Mouse (Mus musculus): ENCODE measurements around the gene Pam16. TPM values are rescaled to one million over a fixed set of nuclear protein-coding genes. Genes with fewer than 3 reads are reported as not detected.
"Not testable (repeated sequence)": the region's sequence is repeated elsewhere in the genome, so short reads cannot be mapped to it uniquely, and the experiment has no call there.

The Pam16 gene
- total RNA-seq, 2 experiments from 2014 or later: 69.5 to 80.1 TPM

DNA sequence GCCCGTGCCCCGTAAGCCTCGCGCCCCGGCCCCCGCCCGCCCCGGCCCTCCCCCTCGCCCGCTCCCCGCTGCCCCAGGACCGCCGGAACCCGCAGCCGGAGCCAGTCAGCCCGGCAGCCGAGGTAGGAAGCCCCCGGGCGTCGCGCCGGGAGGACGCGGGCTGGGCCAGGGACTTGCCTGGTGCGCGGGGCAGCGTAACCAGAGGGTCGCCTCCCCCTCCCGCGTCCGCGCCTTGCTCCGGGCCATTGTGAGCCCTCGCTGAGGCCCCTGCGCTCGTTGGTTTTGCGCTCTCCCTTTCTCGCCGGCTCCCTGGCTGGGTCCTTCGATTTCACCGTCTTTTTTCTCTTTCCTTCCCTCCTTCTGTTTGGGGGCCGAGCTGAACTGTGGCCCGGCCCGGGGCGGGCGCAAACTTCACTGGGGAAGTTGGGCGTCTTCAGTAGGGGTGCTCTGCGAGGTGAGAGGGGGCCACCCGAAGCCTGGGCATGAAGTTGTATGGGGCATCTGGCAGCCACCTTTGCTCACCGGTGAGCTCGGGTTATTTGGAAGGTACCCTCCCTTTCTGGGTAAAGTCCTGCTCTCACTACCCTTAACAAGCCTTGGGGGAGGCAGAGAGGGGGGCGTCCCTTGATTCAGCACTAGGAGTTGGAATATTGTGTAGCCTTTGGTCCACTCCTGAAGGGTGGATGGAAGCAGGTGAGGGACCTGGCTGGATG lies 29.8 kb downstream of the Pam16 start:
- peak in 1 of 2 experiments; percentile 51 for DNase-seq (ENCODE audit: low spot score in 2 of 2)

DNA sequence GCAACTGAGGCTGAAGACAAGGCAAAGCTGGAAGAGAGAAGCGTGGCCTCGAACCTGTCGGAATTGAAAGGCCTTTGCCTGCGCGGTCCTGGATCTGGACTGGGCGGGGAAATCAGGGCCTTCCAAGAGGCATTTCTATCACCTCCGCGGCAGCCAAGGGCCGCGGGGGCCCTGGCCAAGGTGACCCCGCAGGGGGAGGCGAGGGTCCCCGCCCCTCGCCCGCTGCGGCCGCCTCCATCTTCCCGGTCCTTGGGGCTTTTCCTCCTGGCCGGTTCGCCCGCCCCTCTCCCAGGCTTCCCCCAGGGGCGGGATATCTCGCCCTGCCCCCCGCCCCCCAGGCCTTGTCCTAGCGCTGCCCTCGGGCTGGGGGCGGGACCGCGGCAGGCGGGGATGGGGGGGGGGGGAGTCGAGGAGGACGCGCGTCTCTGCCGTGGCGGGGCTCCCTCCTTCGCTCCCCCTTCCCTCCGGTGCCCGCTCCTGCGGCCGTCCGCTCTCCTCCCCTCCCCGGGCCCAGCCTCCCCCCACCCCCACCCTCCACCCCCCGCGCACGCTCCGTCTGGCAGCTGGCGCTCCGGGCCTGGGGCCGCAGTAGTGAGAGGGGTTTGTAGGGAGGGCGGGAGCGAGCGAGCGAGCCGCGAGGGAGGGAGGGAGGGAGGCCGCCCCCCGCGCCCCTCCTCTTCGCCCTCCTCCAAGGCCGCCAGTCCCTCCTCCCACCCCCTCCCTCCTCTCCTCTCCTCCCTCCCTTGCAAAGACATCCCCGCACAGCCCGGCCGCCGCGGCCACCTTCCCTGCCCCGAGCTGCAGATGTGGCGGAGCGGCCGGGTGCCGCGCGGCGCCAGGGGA lies 30.6 kb downstream of the Pam16 start, which contains the start of gene Glis2:
Gene Glis2, plus strand, starts transcription at position 743 of the 843 bp plus-strand sequence.
- peak; percentile 50 to 53 for DNase-seq (ENCODE audit: low spot score in 2 of 2)

DNA sequence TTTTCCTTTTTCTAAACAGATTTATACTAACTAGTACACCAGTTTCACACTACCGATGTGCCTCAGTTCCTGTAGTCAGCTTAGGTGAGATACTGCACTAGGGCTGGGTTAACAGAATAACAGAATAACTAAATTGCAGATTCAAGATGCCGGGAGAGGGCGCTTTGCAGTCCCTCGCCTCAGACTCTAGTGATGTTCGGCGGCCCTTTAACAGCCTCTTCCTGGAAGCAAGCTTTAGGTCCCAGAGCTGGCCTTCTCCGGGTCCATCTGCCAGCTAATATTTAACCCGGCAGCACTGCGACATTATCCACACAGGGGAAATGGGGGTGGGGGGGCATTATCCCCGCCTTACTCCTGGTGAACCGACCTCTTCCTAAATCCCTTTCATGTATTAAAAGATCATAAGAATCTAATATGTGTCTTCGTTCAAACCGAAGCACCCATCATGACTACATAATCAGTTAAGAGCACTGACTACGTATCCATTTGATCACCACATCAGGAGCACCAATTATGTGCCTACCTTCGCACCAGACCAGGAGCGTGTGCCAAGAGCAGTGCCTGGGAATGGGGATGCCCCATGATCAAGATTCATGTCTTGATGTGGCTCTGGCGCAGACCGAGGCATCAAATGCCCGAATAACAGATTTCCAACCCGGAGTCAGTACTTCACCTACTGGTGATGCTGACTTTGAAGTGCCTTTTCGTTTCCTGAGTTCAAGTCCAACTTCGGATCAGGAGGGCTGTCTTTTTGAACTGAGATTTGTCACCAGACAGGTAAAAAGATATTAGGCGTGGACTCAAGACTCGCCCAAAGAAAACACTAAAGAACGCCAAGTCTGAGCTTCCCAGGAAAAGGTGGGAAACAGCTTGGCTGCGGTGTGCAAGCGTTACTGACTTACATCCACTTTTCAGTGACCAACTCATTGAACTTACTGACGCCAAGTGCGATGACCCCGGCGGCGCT lies 31.6 kb downstream of the Pam16 start:
- DNase-seq (ENCODE audit: low spot score in 2 of 2): peak; percentile 41 to 54

DNA sequence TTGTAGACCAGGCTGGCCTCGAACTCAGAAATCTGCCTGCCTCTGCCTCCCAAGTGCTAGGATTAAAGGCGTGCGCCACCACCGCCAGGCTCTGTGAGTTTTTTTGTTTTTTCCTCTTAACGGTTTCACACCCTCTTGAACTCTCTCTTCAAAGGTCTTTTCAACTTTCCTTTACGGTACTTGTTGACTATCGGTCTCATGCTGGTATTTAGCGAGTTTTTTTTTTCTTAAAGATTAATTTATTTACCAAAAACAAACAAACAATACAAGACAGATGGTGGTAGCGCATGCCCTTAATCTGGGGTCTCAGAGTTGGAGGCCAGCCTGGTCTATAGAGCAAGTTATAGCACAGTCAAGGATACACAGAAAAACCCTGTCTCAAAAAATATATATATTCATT lies 34.6 kb downstream of the Pam16 start:
- DNase-seq (ENCODE audit: low spot score in 2 of 2): no peak

DNA sequence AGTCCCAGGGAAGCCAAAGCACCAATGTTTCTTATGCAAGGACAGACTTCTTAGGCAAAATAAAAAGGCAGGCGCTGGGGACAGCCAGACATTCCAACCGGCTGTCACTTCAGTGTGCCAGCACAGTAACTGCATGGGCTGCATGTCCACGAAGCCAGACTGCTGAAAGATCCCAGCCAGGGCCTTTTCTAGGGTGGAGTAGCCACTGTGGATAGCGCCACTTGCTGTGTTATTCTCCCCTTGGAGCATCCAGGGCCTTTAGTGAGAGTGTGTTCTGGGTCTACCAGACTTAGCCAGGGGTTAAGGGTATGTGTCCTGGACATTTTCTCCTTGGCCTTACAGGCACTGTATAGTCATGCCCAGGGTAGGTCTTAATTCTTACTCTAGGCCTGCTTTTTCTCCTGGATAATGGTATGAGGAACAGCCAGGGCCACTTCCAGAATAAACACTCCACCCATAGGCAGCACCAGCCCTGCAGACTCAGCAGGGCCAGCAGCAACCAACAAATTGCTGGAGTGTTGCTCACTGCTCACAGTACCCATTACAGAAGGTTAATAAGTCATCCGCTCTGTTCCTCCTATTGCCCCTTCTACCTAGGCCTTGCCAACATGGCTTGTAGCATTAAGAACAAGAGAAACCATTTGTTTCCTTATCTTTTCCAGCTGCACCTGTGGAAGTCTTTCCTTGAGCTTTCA lies 37.1 kb downstream of the Pam16 start:
- DNase-seq (ENCODE audit: low spot score in 2 of 2): no peak

DNA sequence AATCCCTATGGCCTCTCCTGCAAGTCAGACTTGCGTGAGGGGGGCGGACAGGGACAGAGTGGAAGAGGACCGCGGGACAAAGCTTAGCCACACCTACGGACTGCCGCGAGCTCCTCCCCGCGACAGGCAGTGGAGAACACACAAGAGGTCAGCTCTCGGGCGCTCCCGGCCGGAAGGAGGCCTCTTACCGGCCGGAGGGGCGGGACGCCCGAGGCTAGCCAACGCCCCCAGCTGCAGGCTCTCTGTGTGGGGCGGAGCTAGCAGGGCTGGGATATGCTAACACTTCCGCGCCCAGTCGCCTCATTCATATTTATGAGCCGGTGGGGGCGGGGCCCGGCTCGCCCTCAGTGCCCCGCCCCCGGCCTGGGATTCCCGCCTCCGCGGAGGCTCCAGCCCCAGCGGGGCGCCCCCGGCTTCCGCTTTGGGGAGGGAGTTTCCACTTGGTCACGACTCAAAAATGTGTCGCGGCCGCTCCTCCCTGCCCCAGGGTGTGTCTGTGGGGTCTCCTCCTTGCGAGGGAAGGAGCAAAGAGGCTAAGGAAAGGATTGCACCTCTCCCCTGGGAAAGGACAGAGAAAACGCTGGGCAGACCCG lies 38.2 kb downstream of the Pam16 start:
- DNase-seq (ENCODE audit: low spot score in 2 of 2): peak; percentile 80 to 87

DNA sequence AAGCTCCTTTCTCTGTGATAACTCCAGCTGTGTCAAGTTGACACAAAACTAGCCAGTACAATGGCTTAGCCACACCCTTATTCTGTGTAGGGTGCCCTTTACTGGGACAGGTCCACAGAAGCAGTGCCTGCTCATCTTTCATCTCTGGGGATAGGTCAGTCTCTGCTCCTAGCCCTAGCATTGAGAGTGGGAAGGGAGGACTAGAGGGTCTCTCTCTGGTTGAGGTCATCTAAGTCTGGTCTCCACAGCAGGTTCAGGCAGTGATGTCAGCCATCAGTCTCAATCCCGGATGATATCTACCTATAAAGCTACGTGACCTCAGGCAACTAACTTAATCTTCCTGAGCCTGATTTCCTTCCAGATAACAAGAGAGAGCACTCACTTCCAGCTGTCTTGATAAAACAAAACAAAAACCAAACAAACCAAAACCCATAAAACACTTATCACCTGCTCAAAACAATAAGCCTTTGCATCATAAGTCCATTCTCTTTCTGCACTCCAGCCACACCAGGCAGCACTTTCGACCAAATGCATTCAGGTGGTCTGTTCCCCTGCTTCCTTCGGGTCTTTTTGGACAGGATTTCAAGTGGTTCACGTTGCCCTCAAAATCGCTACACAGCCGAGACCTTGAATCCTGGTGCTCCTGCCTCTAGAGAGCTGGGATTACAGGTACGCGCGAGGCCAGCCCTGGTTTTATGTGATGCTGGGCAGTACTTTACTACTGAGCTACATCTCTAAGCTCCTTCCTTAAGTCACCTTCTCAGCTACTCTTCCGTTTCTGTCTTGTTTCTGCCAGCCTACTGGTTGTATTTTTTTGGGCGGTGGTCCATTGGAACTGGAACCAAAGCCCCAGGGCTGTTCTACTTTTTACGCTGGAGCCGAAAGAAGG lies 38.9 kb downstream of the Pam16 start:
- no peak for DNase-seq (ENCODE audit: low spot score in 2 of 2)

DNA sequence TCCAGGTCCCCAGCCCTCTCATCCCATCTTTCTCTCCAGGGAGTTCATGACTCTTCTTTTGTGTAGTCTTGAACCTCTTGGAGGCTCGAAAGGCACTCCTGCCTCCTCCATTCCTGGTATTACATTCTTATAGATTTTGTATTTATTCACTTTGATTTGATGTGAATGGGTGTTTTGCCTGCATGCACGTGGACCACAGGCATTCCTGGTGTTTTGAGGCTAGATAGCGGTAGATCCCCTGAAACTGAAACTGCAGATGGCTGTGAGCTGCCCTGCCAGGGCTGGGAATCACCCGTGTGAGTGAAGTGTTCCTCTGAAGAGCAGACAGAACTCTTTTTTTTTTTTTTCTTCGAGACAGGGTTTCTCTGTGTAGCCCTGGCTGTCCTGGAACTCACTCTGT lies 40.4 kb downstream of the Pam16 start:
- no peak for DNase-seq (ENCODE audit: low spot score in 2 of 2)

DNA sequence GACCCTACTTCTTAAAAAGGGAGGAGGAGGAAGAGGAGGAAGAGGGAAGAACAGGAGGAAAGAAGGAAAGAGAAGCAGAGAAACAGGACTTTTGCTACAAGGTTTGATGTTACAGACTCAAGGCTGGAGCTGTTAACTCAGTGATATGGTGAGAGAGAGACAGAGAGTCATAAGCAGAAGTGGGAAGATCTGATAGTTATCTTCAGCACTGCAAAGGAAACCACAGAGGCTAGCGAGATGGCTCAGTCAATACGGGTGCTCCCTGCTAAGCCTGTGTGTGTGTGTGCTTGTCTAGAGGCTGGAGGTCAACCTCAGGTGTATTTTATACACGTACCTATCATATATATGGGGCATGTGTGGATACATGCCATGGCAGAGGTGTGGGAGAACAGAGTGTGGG lies 41.0 kb downstream of the Pam16 start:
- DNase-seq (ENCODE audit: low spot score in 2 of 2): no peak

DNA sequence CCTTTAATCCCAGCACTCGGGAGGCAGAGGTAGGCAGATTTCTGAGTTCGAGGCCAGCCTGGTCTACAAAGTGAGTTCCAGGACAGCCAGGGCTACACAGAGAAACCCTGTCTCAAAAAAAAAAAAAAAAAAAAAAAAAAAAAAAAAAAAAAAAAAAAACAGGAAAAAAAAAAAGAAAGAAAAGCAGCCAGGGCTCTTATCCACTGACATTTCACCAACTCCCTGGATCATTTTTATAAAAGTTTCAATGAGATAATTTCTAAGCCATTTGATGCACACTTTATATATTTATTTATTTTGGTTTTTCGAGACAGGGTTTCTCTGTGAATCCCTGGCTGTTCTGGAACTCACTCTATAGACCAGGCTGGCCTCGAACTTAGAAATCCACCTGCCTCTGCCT lies 43.6 kb downstream of the Pam16 start:
- not testable (repeated sequence) for DNase-seq (ENCODE audit: low spot score in 2 of 2)

DNA sequence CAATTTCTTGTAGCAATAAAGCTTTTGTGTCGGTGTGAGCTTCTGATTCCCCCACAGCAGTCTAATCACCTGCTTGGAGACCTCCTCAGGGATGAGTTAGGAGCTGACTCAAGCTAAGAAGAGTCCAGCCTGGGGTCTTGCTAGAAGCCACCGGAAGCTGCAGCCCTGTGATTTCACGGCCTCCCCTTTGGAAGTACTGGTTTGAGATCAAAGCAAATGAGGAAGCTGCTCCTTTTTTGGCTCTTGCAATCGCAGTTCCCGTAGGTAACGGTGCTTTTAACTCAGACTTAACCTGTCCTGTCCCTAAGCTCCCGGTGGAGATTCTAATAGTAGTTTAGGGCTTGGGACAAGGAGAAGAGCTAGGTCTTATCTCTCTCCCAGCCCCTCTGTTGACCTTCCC lies 46.2 kb downstream of the Pam16 start:
- DNase-seq (ENCODE audit: low spot score in 2 of 2): no peak

DNA sequence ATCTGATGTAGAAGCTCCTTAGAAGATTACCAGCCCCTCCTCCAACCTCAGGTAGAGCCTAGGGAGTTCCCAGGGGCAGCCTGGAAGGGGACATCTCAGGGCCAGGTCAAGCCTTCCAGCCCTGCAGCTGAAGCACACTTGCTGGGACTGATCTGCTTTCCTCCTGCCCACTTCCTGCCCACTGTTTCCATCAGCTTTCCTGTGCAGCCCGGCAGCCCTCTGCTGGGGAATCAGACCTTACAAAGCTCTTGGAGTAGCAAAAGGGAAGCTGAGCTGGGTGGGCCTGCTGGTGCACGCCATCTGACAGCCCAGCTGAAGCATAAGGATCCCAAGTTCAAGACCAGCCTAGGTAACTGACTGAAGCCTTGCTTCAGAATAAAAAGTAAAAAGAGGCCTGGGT lies 47.9 kb downstream of the Pam16 start:
- no peak for DNase-seq (ENCODE audit: low spot score in 2 of 2)

DNA sequence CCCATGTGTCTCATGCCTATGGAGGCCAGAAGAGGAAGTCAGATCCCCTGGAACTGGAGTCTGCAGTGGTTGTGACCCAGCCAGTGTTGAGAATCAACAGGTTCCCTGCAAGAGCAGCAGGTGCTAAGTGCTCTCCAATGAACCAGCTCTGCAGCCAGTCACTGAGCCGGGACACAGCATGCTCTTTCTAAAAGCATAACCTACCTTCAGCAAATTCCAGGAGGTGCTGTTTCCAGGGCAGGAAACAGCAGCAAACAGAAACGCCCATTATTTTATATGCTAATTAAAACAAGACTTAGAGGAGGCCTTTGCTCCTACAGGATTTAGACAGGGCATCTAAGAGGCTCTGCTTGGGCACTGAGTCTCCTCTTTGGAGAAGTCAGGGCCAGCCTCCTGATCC lies 48.8 kb downstream of the Pam16 start:
- no peak for DNase-seq (ENCODE audit: low spot score in 2 of 2)

DNA sequence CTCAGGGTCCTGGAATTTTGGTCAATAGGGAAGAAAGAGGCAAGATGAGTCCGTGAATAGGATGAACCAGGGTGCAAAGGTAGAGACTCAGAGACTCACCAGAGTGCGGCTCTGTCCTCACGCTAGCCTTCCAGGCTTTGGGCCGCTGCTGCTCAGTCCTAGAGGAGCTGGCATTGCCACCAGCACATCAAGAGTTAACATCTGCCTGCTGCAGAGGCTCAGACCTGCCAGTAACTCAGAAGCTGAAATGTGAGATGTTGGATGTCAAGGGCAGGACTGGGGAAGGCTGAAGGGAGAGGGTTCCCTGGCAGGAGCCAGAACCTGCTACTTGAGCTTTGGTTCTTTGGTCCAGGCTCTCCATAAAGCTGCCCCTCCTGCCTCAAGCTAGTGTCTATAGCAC lies 54.1 kb downstream of the Pam16 start:
- DNase-seq (ENCODE audit: low spot score in 2 of 2): no peak

DNA sequence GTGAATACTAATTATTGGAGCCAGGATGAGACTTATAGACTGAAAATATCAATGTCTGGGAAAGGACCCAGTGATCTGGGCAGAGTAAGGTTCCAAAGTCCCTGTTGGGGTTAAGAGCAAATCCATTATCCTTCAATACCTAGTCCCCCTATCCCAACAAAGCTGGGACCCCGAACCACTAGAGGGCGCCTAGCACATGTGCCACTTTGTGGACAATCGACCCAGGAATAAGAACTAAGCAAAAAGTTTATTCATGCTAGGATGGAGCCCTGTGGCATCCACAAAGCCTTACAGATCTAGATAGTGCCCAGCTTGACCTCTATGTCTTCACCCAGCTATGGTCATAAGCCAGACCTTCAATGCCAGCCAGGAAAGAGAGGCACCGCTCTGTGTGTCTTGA lies 56.9 kb downstream of the Pam16 start:
- peak; percentile 55 to 79 for DNase-seq (ENCODE audit: low spot score in 2 of 2)

All from layer of hippocampus, postnatal 14 days (tissue).